Mouse (Mus musculus) layer of hippocampus, postnatal 25 days (tissue): ENCODE data around the gene Klhl26. TPM values are rescaled to one million over a fixed set of nuclear protein-coding genes. Genes with fewer than 3 reads are reported as not detected.

ENCODE experiments used
- DNase-seq, 2 experiments: peaks; one replicate each; pipeline ENCODE4 v3.0.0; 2022; ENCODE audit warnings: mixed read lengths in 2 of 2, low spot score in 1 of 2; ENCODE audit errors: extremely low spot score in 1 of 2
- total RNA-seq, 2 experiments: library from RNA; stranded (reverse); gene quantifications; 2 replicates each; pipeline ENCODE4 v1.2.3; 2021

The Klhl26 gene
- total RNA-seq, 2 experiments from 2014 or later, result 54.1 to 60.7 TPM

GRCm38 (mm10) chr8:70415540-70416451, 61.0 kb downstream of the Klhl26 start:
- DNase-seq, result no peak

DNA sequence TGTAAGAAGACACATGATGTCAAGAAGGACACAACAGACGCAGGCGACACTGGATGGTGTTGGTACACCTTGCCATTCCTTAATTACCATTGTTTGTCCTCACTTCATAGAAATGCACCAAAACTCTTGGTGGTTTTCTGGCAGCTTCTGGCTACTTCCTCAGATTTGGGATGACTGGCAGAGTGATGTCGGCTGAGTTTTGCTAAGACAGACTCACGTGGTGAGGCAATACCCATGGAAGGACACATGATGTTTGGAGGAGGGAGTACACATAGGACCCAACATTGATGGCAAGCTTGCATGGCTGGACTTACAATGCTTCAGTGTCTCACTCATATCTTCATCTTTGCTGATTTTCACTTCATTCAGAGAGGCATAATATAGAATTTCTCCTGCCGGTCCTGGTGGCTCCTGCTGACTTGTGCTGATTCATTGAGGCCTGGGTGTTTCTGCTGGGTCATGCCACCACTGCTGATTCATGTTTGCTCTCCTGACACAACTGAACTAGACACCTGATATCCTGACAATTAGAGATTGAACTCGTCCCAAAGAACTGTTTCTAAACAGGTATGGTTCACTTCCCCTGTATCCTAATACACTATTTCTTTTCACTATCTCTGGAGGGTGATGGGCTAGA, 62.3 kb downstream of the Klhl26 start:
- no peak for DNase-seq

DNA sequence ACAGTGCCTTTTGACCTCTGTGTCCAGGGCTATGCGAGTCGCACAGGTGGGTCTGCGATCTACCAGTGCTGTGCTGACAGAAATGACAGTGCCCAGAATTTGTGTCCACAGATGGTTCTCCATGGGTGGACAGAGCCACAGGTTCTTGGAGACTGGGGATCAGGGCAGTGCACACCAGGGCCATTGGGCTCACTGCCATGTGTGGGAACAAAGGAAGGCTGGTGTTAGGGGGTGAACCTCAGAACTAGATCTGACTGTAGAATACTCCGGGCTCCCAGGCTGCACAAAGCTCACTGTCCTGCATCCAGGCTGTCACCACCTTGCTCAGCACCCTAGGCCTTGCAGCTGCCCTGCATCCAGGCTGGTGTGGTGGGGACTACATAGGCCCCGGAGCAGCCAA, 66.5 kb downstream of the Klhl26 start:
- no peak for DNase-seq

- no peak for DNase-seq
These were observed 67.3 kb downstream of the Klhl26 start for GRCm38 (mm10) chr8:70409455-70409871.

DNA sequence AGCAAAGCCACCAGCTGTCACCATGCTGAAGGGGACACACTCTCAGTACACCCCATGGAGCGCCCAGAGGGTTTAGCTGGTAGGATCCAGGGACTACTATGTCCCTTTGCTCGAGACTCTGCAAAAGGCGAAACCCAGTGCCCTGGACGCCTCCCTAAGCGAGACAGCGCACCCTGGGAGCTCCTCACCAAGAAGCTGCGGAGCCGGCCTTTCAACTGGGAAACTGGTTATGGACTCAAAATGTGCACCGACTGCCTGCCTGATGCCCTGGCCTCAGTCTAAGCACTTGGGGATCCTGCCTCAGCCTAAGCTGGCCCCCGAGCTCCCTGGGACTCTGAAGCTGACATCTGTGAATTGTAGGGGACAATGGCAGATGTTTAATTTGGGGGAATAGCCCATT, 67.7 kb downstream of the Klhl26 start:
- no peak for DNase-seq

- no peak for DNase-seq
These were observed 68.5 kb downstream of the Klhl26 start for GRCm38 (mm10) chr8:70408301-70408700.

DNA sequence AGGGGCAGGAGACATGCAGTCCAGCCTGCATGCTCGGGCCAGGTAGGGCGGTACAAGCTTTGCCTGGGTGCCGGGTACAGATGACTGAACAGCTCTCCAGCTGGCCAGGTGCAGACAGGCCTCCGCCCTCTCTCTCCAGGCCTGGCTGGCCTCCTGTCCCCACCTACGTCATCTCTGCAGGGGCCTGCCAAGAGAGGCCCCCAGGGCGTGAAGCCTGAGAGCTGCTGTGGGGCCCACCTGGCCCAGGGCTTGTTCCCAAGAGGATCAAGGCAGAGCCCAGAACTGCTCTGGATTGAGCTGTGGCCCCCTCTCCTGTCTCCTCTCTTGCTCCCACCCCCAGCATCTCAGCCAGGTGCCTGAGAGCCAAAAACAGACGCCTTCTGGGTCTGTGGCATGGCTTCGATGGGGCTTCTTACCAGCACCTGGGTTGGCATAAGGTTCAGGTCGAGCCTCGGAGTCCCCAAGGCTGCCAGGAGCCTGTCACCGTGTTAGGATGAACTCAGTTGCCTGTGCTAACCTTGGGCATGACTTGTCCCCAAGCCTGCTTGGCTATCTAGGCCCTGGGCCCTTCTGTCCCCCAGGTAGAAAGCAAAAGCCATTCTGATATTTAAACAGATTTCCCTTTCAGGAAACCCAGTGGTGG, 70.2 kb downstream of the Klhl26 start:
- no peak for DNase-seq

DNA sequence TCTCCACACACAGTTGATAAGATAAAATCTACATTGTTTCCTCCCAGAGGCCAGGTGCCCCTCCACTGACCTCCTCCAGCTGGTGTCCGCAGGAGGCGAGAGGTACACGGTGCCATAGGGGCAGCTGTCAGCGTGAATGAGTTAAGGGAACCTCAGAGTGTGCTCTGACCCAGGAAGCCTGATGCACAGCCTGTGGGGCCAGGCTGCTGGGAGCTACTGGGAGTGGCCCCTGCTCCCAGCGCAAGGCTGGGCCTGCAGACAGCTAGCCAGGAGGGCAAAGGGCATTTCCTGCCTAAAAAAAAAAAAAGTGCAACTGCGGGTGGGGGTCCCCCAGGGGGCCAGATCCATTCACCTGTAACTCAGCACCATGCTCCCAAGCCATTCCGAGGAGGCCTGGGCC, 71.6 kb downstream of the Klhl26 start:
- DNase-seq, result no peak

DNA sequence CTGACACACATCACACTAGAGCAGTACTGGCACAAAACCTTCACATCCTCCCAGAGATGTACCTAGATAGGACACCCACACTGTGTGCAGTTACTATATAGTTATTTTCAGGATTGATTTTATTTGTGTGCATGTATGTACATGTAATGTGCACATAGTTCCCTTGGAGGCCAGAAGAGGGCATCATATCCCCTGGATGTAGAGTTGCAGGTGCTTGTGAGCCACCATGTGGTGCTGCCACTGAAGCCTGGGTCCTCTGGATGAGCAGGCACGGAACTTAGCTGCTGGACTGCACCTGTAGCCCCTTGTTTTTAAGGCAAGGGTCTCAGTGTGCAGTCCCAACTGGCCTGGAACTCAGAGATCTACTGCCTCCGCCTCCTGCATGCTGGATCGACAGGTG, 72.6 kb downstream of the Klhl26 start:
- no peak for DNase-seq

Other genes starting within 250 kb of the Klhl26 start
- 100 to 1,000 TPM; 107 to 133 TPM for gene Sugp2, start 242.7 kb downstream of the Klhl26 start, total RNA-seq
- 10 to 100 TPM; 43.4 to 49.4 TPM for gene Armc6, start 242.5 kb downstream of the Klhl26 start, total RNA-seq
- 10 to 100 TPM; 84.4 to 86.0 TPM for gene Homer3, start 194.1 kb downstream of the Klhl26 start, total RNA-seq
- 10 to 100 TPM; 44.7 to 47.5 TPM for gene Ddx49, start 174.5 kb downstream of the Klhl26 start, total RNA-seq
- 100 to 1,000 TPM; 123 to 141 TPM for gene Cope, start 174.4 kb downstream of the Klhl26 start, total RNA-seq
- 100 to 1,000 TPM; 117 to 122 TPM for gene Cers1, start 161.2 kb downstream of the Klhl26 start, total RNA-seq
- gene Gdf1, start 147.2 kb downstream of the Klhl26 start, total RNA-seq, result 10 to 100 TPM; 14.1 to 19.4 TPM
- 10 to 100 TPM; 61.8 to 66.1 TPM for gene Upf1, start 123.7 kb downstream of the Klhl26 start, total RNA-seq
- under 1 TPM; 0.32 to 0.47 TPM for gene Comp, start 103.4 kb downstream of the Klhl26 start, total RNA-seq
- gene Crtc1, start 37.4 kb downstream of the Klhl26 start, total RNA-seq, result 100 to 1,000 TPM; 166 to 172 TPM
- 100 to 1,000 TPM; 318 to 351 TPM for gene Tmem59l, start 10.4 kb upstream of the Klhl26 start, total RNA-seq
- 10 to 100 TPM; 45.2 to 49.5 TPM for gene Crlf1, start 16.2 kb upstream of the Klhl26 start, total RNA-seq
- 100 to 1,000 TPM in 1 of 2 experiments, 10 to 100 TPM in 1; 91.1 to 101 TPM for gene Rex1bd, start 29.8 kb upstream of the Klhl26 start, total RNA-seq
- gene Uba52, start 33.8 kb upstream of the Klhl26 start, total RNA-seq, result 1,000 to 10,000 TPM; 1,005 to 1,128 TPM
- 100 to 1,000 TPM; 432 to 468 TPM for gene Fkbp8, start 50.8 kb upstream of the Klhl26 start, total RNA-seq
- gene Kxd1, start 51.0 kb upstream of the Klhl26 start, total RNA-seq, result 10 to 100 TPM; 37.8 to 38.0 TPM
- gene Ell, start 62.5 kb upstream of the Klhl26 start, total RNA-seq, result 10 to 100 TPM; 20.3 to 23.5 TPM
- 10 to 100 TPM; 41.5 to 47.0 TPM for gene Isyna1, start 117.4 kb upstream of the Klhl26 start, total RNA-seq
- gene Ssbp4, start 131.9 kb upstream of the Klhl26 start, total RNA-seq, result 100 to 1,000 TPM; 285 to 304 TPM
- 1 to 10 TPM in 1 of 2 experiments, under 1 TPM in 1; 0.63 to 1.0 TPM for gene Lrrc25, start 139.2 kb upstream of the Klhl26 start, total RNA-seq
- gene Gdf15, start 155.5 kb upstream of the Klhl26 start, total RNA-seq, result under 1 TPM in 1 of 2 experiments, not detected in 1; 0.26 TPM
- gene Pgpep1, start 183.4 kb upstream of the Klhl26 start, total RNA-seq, result 10 to 100 TPM; 21.1 to 25.1 TPM
- 10 to 100 TPM; 66.2 to 67.4 TPM for gene Lsm4, start 196.3 kb upstream of the Klhl26 start, total RNA-seq
- gene Jund, start 222.0 kb upstream of the Klhl26 start, total RNA-seq, result 100 to 1,000 TPM; 181 to 194 TPM
- under 1 TPM; 0.05 to 0.12 TPM for gene Iqcn, start 226.5 kb upstream of the Klhl26 start, total RNA-seq
- gene Gm3336, start 241.6 kb upstream of the Klhl26 start, total RNA-seq, result not detected
- 1 to 10 TPM in 1 of 2 experiments, under 1 TPM in 1; 0.89 to 1.2 TPM for gene Pde4c, start 246.8 kb upstream of the Klhl26 start, total RNA-seq